Mouse (Mus musculus) C2C12 (cell line): ENCODE results near the gene Slc35b2. TPM values are rescaled to one million over a fixed set of nuclear protein-coding genes. Genes with fewer than 3 reads are reported as not detected.

ENCODE experiments used
- H3K27me3 ChIP-seq: one replicate; pipeline ENCODE4 v1.6.1; 2011; ENCODE audit not compliant: control insufficient read depth, insufficient read depth, insufficient read length
- H3K36me3 ChIP-seq: one replicate; pipeline ENCODE4 v1.6.1; 2011; ENCODE audit not compliant: control insufficient read depth, insufficient read depth
- H3K4me3 ChIP-seq: one replicate; pipeline ENCODE4 v1.5.1; 2011; ENCODE audit warnings: mild to moderate bottlenecking, control low read depth; ENCODE audit not compliant: poor library complexity, insufficient read depth, severe bottlenecking
- H3K79me2 ChIP-seq: one replicate; pipeline ENCODE4 v1.6.1; 2011; ENCODE audit not compliant: control insufficient read depth, insufficient read depth
- H3K79me3 ChIP-seq: one replicate; pipeline ENCODE4 v1.6.1; 2011; ENCODE audit warnings: low read depth, control low read depth
- H3ac ChIP-seq: one replicate; pipeline ENCODE3; 2011; ENCODE audit warnings: low read depth; ENCODE audit not compliant: control insufficient read depth, insufficient read length
- CEBPB ChIP-seq: IDR thresholded peaks from one replicate; pipeline ENCODE4 v1.6.1; 2011; ENCODE audit warnings: low read depth, mild to moderate bottlenecking, control low read depth, moderate library complexity
- CTCF ChIP-seq: IDR thresholded peaks from one replicate; pipeline ENCODE4 v1.5.1; 2011; ENCODE audit not compliant: control insufficient read depth, insufficient read depth, insufficient read length
- FOSL1 ChIP-seq: IDR thresholded peaks from one replicate; pipeline ENCODE4 v1.8.0; 2011; ENCODE audit warnings: mild to moderate bottlenecking, low read length; ENCODE audit not compliant: poor library complexity, insufficient read depth, severe bottlenecking
- MAX ChIP-seq: IDR thresholded peaks from one replicate; pipeline ENCODE4 v1.6.1; 2011; ENCODE audit warnings: mild to moderate bottlenecking, control low read depth
- MYOD1 ChIP-seq: IDR thresholded peaks from one replicate; pipeline ENCODE4 v1.6.1; 2011; ENCODE audit warnings: low read depth; ENCODE audit not compliant: control insufficient read depth, insufficient read length
- MYOG ChIP-seq: IDR thresholded peaks from one replicate; pipeline ENCODE4 v1.6.1; 2011; ENCODE audit not compliant: control insufficient read depth, insufficient read length; ENCODE audit errors: extremely low read depth
- USF1 ChIP-seq: IDR thresholded peaks from one replicate; pipeline ENCODE4 v1.6.1; 2011; ENCODE audit warnings: low read depth, mild to moderate bottlenecking, control low read depth, moderate library complexity
- polyA plus RNA-seq: library from polyadenylated mRNA; unstranded; fragments of >200 nt; fragmentation: generic; extraction: Trizol; gene quantifications from one replicate; pipeline ENCODE4 v1.2.1, GENCODE M21; 2012; ENCODE audit warnings: missing spikeins

The Slc35b2 gene
- polyA plus RNA-seq, 1 experiment = 131 TPM

DNA sequence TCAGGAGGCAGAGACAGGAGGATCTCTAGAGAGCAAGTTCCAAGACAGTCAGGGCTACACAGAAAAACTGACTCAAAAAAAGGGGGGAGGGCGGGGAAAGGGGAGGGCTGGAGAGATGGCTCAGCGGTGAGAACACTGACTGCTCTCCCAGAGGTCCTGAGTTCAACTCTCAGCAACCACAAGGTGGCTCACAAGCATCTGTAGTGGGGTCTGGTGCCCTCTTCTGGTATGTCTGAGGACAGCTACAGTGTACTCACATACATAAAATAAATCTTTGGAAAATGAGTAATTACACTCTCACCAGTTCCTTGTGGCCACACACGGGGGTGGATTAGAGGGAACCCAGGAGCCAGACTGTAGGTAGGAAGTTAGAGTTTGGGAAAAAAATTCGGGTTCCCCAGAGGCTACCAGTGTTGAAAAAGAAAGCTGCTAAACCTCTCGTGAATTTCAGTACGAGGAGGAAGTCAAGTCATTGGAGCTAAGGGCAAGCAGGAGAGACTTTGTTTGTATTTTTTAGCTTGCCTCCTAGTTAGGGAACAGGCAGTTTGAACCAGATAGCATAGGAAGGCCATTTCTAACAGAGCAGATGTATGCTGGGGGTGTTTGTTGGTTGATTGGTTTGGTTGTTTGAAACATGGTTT is 19.2 kb downstream of the Slc35b2 start:
- Histone ChIP-seq H3K79me2 (no peaks in the 10 kb centered on the region), H3ac (no peak overlapping the region), H3K79me3 (no peaks in the 10 kb centered on the region), H3K4me3 (no peak overlapping the region), H3K27me3 (no peaks in the 10 kb centered on the region), H3K36me3 (peaks cover 32% of the 10 kb centered on the region)
- TF ChIP-seq CEBPB (no peak), MAX (no peak), MYOD1 (no peak), MYOG (no peak), CTCF (peak; percentile 29)

DNA sequence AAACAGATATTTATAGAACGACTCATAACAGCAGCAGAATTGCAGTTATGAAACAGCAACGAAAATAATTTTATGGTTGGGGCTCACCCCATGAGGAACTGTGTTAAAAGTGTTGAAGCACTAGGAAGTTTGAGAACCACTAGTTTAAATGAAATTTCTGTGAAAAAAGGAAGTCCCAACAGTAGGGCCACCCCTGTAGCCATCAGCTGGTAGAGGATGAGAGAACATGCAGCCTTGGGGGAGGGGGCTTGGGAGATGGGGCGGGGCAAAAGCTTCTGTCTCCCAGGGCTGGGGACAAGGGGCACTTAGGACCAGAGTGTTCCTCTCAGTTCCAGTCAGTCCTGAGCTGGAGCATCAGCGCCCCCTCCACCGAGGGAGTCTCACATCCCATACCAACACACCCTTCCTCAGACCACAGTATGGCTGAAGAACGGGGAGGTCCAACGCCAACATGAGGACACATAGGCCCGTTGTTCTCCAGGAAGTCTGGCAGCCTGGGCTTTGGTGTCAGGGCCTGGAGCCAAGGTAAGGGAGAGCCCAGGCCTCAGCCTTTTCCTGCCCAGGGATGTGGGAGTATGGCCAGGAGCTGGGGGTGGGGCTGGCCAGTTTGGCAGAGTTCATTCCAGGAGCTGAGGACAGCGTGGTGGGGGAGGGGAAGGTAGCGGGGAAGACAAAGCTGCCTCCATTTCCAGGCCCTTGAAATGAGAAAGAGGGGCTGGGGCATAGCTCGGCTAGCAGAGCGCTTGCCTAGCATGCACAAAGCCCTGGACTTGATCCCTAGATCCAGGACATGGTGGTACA is 20.6 kb downstream of the Slc35b2 start:
- Histone ChIP-seq H3K4me3 (no peak overlapping the region), H3K27me3 (no peaks in the 10 kb centered on the region), H3K36me3 (peaks cover 46% of the 10 kb centered on the region), H3ac (no peak overlapping the region), H3K79me2 (peaks cover 14% of the 10 kb centered on the region), H3K79me3 (peaks cover under 1% of the 10 kb centered on the region)
- TF ChIP-seq MYOG = no peak
- no peak for TF ChIP-seq CEBPB
- TF ChIP-seq MAX = no peak
- no peak for TF ChIP-seq MYOD1
- TF ChIP-seq USF1 = no peak
- TF ChIP-seq FOSL1 = no peak
- TF ChIP-seq CTCF = no peak

DNA sequence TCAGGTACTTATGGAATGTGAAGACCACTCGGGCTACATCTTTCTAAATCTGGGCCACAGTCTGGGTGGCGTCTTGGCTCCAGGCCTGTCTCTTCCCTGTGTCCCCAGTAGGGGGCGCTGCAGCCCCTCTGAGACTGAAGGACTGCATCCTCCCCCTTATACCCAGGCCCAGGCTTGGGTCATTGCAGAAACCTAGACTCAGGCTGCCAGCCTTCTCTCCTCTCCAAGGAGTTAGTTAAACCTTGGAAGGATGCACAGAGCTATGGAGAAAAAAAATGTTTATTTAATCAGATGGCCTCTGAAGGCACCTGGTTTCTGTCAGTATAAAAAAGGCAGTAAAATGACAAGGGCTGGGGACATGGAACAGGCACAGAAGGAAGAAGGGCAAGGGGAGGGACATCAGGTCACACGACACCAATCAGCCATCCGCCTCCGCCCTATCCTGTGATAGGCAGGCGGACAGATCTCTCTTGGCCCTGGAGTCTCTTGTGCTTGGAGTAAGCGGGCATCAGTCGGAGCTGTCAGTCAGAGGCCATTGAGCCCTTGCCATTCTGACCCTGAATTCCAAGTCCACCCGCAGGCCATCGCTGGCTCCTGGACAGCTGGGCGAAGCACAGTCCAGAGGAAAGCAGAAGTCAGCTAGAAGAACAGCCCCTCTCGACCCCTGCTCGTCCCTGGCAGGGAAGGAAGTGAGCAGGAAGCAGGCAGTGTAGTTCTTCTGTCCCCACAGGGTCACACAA is 21.4 kb downstream of the Slc35b2 start:
- H3K4me3 ChIP-seq = no peak overlapping the region
- H3K79me2 ChIP-seq = peaks cover 22% of the 10 kb centered on the region
- no peaks in the 10 kb centered on the region for H3K27me3 ChIP-seq

DNA sequence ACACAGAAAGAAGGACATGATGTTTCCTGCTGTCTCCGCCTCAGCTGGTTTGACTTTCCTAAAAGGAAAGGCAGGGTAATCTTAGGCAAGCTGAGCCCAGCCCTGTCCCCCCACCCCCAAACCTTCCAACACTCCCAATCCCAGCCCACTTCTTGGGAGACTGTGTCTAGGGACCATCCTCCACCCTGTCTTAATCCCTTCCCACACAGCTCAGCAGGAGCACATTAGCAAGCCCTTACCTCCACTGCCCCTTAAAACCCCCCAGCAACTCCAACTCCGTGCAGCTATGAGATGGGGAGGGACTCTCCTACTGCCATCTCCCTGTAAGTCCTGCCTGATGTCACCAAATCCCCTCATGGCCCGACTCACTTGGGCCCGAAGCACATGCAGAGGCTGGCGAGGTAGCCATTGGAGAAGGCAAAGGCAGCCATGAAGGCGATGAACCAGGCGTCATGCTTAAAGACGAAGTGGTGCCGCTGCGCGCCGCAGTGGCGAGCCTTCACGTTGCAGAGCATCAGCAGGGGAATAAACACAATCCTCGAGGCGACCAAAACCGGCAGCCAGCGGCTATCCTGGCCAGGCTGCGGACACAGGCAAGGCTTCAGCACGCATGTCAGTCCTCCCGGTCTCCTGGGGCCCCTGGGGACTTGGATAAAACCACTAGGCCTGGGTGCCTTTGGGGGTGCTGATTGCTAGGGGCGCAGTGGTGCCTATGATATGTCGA is 22.2 kb downstream of the Slc35b2 start:
- H3K79me3 ChIP-seq = peaks cover 12% of the 10 kb centered on the region
- H3K79me2 ChIP-seq = peaks cover 30% of the 10 kb centered on the region
- H3K4me3 ChIP-seq = no peak overlapping the region
- H3K27me3 ChIP-seq = no peaks in the 10 kb centered on the region
- H3ac ChIP-seq = no peak overlapping the region
- TF ChIP-seq USF1 (no peak), MYOG (no peak), FOSL1 (no peak), MAX (no peak), MYOD1 (no peak), CEBPB (no peak), CTCF (no peak)
- peaks cover 62% of the 10 kb centered on the region for H3K36me3 ChIP-seq

More for the DNA sequence above, 21.4 kb downstream of the Slc35b2 start:
- TF ChIP-seq CTCF = peak; percentile 83
- no peak for TF ChIP-seq FOSL1
- H3K36me3 ChIP-seq = peaks cover 54% of the 10 kb centered on the region
- peaks cover 6% of the 10 kb centered on the region for H3K79me3 ChIP-seq
- H3ac ChIP-seq = no peak overlapping the region

DNA sequence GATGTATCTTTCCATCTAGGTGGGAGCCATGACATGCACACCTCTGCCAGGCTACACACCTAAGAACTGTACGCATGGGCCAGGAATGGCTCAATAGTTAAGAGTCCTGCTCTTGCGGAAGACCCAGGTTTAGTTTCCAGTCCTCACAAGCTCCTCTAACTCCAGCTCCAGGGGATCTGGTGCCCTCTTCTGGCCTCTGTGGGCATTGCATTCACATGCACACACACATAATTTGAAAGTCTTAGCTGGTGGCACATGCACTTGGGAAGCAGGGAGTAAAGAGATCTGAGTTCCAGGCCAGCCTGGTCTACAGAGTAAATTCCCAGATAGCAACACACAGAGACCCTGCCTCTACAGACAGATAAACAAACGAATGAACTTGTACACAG is 22.8 kb downstream of the Slc35b2 start:
- H3K79me3 ChIP-seq = peaks cover 18% of the 10 kb centered on the region
- no peak overlapping the region for H3K4me3 ChIP-seq
- no peak for TF ChIP-seq MAX
- TF ChIP-seq CEBPB = no peak
- H3K27me3 ChIP-seq = no peaks in the 10 kb centered on the region
- no peak overlapping the region for H3ac ChIP-seq
- peaks cover 68% of the 10 kb centered on the region for H3K36me3 ChIP-seq
- peaks cover 35% of the 10 kb centered on the region for H3K79me2 ChIP-seq
